Mouse (Mus musculus) erythroblast, embryonic 14.5 days (primary cell): Measurements from ENCODE around the gene Hvcn1. TPM values are rescaled to one million over a fixed set of nuclear protein-coding genes. Genes with fewer than 3 reads are reported as not detected.

Experiments used
- H3K27me3 ChIP-seq: 2 replicates; pipeline ENCODE4 v1.6.1; 2012; ENCODE audit warnings: inconsistent platforms; ENCODE audit not compliant: control insufficient read depth
- H3K36me3 ChIP-seq: 2 replicates; pipeline ENCODE4 v1.6.1; 2012; ENCODE audit warnings: mild to moderate bottlenecking, inconsistent platforms; ENCODE audit not compliant: control insufficient read depth
- H3K4me1 ChIP-seq: 2 replicates; pipeline ENCODE4 v1.6.1; 2012; ENCODE audit warnings: inconsistent platforms; ENCODE audit not compliant: control insufficient read depth
- H3K4me3 ChIP-seq: replicated peaks from 2 replicates; pipeline ENCODE3; 2012; ENCODE audit warnings: moderate library complexity, mild to moderate bottlenecking, inconsistent platforms
- H3K9me3 ChIP-seq: 2 replicates; pipeline ENCODE4 v1.6.1; 2012; ENCODE audit warnings: low read length, inconsistent platforms, mixed read lengths; ENCODE audit not compliant: control insufficient read depth
- GATA1 ChIP-seq: IDR thresholded peaks from 2 replicates; pipeline ENCODE4 v1.6.1; 2012; ENCODE audit warnings: low read length, inconsistent platforms, mixed read lengths
- TAL1 ChIP-seq: IDR thresholded peaks from 3 replicates; pipeline ENCODE4 v1.6.1; 2012; ENCODE audit warnings: low read length, inconsistent platforms, mixed read lengths
- polyA plus RNA-seq: library from polyadenylated mRNA; stranded (reverse); fragments of >175 nt; gene quantifications from 2 replicates; pipeline ENCODE4 v1.2.3, GENCODE M21; 2012

Hvcn1 gene
- polyA plus RNA-seq, 1 experiment: 0.06 TPM

- H3K4me3 ChIP-seq: no peak overlapping the region
- no peaks in the 10 kb centered on the region for H3K36me3 ChIP-seq
- H3K4me1 ChIP-seq: no peaks in the 10 kb centered on the region
- TF ChIP-seq GATA1 (no peak), TAL1 (no peak)
- peaks cover 7% of the 10 kb centered on the region; the same call in 1 of the 2 replicates for H3K27me3 ChIP-seq
- no peaks in the 10 kb centered on the region for H3K9me3 ChIP-seq
These were observed 24.2 kb downstream of the Hvcn1 start for GRCm38 (mm10) chr5:122230816-122231215.

- Histone ChIP-seq H3K27me3 (peaks cover 8% of the 10 kb centered on the region; the same call in 1 of the 2 replicates), H3K4me1 (no peaks in the 10 kb centered on the region), H3K36me3 (no peaks in the 10 kb centered on the region), H3K4me3 (no peak overlapping the region), H3K9me3 (no peaks in the 10 kb centered on the region)
- TF ChIP-seq GATA1: no peak
- TF ChIP-seq TAL1: no peak
These were observed 24.8 kb downstream of the Hvcn1 start for GRCm38 (mm10) chr5:122231431-122231830.

- no peak for TF ChIP-seq TAL1
- no peak for TF ChIP-seq GATA1
- Histone ChIP-seq H3K9me3 (no peaks in the 10 kb centered on the region), H3K4me3 (no peak overlapping the region), H3K36me3 (no peaks in the 10 kb centered on the region), H3K4me1 (no peaks in the 10 kb centered on the region), H3K27me3 (peaks cover 8% of the 10 kb centered on the region; the same call in 1 of the 2 replicates)
These were observed 25.4 kb downstream of the Hvcn1 start for GRCm38 (mm10) chr5:122232004-122232403.

GRCm38 (mm10) chr5:122233077-122233581 lies 26.5 kb downstream of the Hvcn1 start:
- TF ChIP-seq TAL1 (no peak), GATA1 (no peak)
- H3K27me3 ChIP-seq: peaks cover 8% of the 10 kb centered on the region; the same call in 1 of the 2 replicates
- H3K4me3 ChIP-seq: no peak overlapping the region
- no peaks in the 10 kb centered on the region for H3K36me3 ChIP-seq
- no peaks in the 10 kb centered on the region for H3K4me1 ChIP-seq
- H3K9me3 ChIP-seq: no peaks in the 10 kb centered on the region

- Histone ChIP-seq H3K4me3 (no peak overlapping the region), H3K27me3 (peaks cover 8% of the 10 kb centered on the region; the same call in 1 of the 2 replicates), H3K4me1 (no peaks in the 10 kb centered on the region), H3K36me3 (no peaks in the 10 kb centered on the region), H3K9me3 (no peaks in the 10 kb centered on the region)
- TF ChIP-seq TAL1 (no peak), GATA1 (no peak)
These were observed 27.1 kb downstream of the Hvcn1 start for GRCm38 (mm10) chr5:122233695-122234094.

- no peaks in the 10 kb centered on the region for H3K9me3 ChIP-seq
- TF ChIP-seq GATA1 (no peak), TAL1 (no peak)
- H3K4me1 ChIP-seq: no peaks in the 10 kb centered on the region
- H3K36me3 ChIP-seq: no peaks in the 10 kb centered on the region
- peaks cover 8% of the 10 kb centered on the region; the same call in 1 of the 2 replicates for H3K27me3 ChIP-seq
- no peak overlapping the region for H3K4me3 ChIP-seq
These were observed 28.0 kb downstream of the Hvcn1 start for GRCm38 (mm10) chr5:122234319-122235195.

- H3K4me3 ChIP-seq: no peak overlapping the region
- H3K4me1 ChIP-seq: no peaks in the 10 kb centered on the region
- H3K36me3 ChIP-seq: no peaks in the 10 kb centered on the region
- TF ChIP-seq GATA1 (no peak), TAL1 (no peak)
- no peaks in the 10 kb centered on the region for H3K9me3 ChIP-seq
- H3K27me3 ChIP-seq: peaks cover 8% of the 10 kb centered on the region; the same call in 1 of the 2 replicates
These were observed 28.7 kb downstream of the Hvcn1 start for GRCm38 (mm10) chr5:122235196-122235836.

GRCm38 (mm10) chr5:122237200-122237599 lies 30.6 kb downstream of the Hvcn1 start:
- Histone ChIP-seq H3K4me1 (no peaks in the 10 kb centered on the region), H3K9me3 (no peaks in the 10 kb centered on the region), H3K4me3 (no peak overlapping the region), H3K27me3 (peaks cover 8% of the 10 kb centered on the region; the same call in 1 of the 2 replicates), H3K36me3 (no peaks in the 10 kb centered on the region)
- TF ChIP-seq TAL1 (no peak), GATA1 (no peak)

- no peak for TF ChIP-seq TAL1
- no peak for TF ChIP-seq GATA1
- Histone ChIP-seq H3K4me3 (no peak overlapping the region), H3K27me3 (peaks cover 2% of the 10 kb centered on the region; the same call in 1 of the 2 replicates), H3K9me3 (no peaks in the 10 kb centered on the region), H3K4me1 (no peaks in the 10 kb centered on the region), H3K36me3 (no peaks in the 10 kb centered on the region)
These were observed 33.0 kb downstream of the Hvcn1 start for GRCm38 (mm10) chr5:122239618-122240017.
